Comparison of ENCODE assay signal across 8 mouse cellular contexts in the genomic region with DNA sequence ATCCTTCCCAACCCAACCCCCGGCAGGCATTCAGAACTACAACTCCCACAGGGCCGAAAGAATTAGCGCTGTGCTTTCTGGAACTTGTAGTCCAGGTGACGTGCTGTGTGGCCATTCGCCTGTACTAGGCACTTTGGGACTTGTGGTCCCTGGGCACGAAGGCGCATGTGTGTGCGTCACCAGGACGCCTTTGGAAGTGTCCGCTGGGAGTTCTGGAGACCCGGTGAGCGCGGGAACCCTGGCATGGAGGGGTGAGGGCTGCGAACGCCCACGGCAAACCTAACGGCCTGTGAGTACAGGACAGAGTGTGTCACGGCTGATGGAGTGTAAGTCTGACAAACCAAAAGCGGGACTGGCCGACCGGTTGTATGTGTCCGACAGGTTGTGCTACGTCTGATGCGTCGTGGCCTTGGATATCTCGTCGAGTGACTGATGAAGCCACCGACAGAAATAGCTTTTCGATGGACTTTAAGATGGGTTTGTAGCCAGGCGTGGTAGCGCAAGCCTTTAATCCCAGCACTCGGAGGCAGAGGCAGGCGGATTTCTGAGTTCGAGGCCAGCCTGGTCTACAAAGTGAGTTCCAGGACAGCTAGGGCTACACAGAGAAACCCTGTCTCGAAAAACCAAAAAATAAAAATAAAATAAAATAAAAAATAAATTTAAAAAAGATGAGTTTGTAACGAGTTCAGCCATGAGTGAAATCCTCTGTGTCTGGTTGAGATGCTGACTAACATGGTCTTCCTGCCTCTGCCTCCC. TPM values are rescaled to one million over a fixed set of nuclear protein-coding genes. Genes with fewer than 3 reads are reported as not detected.
DNase-seq lines count a peak whose midpoint lies in the region; ATAC-seq lines count a peak whose summit lies in the region.

TSS of gene Zscan22 (plus strand) at position 161 of the 756 bp plus-strand sequence.

- ATAC-seq in inflammation-experienced regulatory T-cells, adult 6 months: peak; percentile 99
- peak; percentile 100 for ATAC-seq in megakaryocyte-erythroid progenitor cell, adult 5-6 weeks (replicated peaks; ENCODE audit: low FRiP score, low TSS enrichment, poor library complexity, severe bottlenecking)

- intact Hi-C loops in gastrocnemius, postnatal 14 days (cut with DNase I; ENCODE audit: low total_unique reads): loop anchor here (2.0 kb wide), 1 partner anchor 67 kb away; the partner anchor contains the start of gene Zfp324
- intact Hi-C loops in left cerebral cortex, postnatal 10 days (cut with DNase I): no loop called here

- peak; percentile 95 to 98 for DNase-seq in adrenal gland, adult (ENCODE audit: inconsistent age in 2 of 2, low spot score in 1 of 2)
- peak; percentile 98 for DNase-seq in embryo, embryonic 10.5 days (ENCODE audit: low spot score)
- DNase-seq in gastrocnemius, postnatal 14 days: peak; percentile 92
- DNase-seq in left cerebral cortex, postnatal 10 days (ENCODE audit: extremely low spot score in 1 of 2, low spot score in 2 of 2): peak; percentile 93 to 96
- DNase-seq in right cerebral cortex, postnatal 25 days: peak; percentile 93
- peak; percentile 84 to 87 for DNase-seq in urinary bladder, postnatal 4 days (ENCODE audit: low spot score in 2 of 2)

RNA-seq across cellular contexts. Expression of gene Zscan22, which starts in this region (rescaled TPM):
- 1 to 10 TPM; 3.1 TPM for total RNA-seq in gastrocnemius, postnatal 14 days (2021)
- 10 to 100 TPM; 10.5 to 11.0 (median 10.6) TPM for polyA plus RNA-seq in inflammation-experienced regulatory T-cells, adult 6 months (2017; shearing (Covaris generic))
- 10 to 100 TPM; 11.2 to 12.3 TPM for total RNA-seq in left cerebral cortex, postnatal 10 days (2021)
- 13.3 and 18.7 TPM in 2 replicates for total RNA-seq in megakaryocyte-erythroid progenitor cell, adult 5-6 weeks (2014; fragmentation: Nextera tagmentation)
- total RNA-seq in megakaryocyte-erythroid progenitor cell, adult 5-6 weeks (2017): 5.7 and 7.1 TPM in 2 replicates

Comparison
In these comparisons a context has a peak if more than half of its experiments do, and no peak if none do; other contexts are left out.
1. Peak in every context shown above with its lines: DNase-seq and ATAC-seq.